9 mouse cellular contexts compared by ENCODE assay signal in the genomic region with DNA sequence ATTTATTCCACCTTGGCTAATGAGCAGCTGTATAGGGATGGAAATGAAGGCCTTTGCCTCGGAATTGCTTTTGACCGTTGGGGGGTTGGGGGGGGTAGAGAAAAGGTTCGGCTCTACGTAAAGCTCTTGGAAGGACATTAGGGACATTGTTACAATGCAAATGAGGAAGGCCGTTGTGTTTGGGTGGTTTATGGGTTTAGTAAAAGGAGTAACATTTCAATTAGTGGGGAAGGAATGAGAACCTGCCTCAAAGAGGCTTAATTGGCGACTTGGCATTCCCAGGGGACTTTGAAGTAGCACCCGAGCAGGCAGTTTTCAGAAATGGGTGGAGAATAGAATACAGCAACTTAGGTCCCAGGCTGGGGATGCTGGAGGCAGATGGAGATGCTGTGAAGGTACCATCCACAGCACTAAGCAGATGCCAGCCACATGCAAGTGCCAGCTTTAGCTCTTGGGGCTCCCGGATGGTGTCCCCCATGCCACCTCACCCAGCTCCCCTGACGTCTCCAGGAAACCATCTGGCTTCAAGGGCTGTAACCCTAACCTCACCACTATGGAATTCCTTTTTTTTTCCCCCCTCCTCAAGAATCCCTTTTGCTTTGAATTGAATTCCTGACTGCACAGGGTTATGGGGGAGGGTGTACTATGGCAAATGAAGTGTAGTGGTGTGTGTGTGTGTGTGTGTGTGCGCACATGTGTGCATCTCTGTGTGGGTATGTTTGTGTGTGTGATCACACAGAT.
DNase-seq lines count a peak whose midpoint lies in the region; ATAC-seq lines count a peak whose summit lies in the region.
"Had no signal": no experiment of that assay in that cellular context is flagged by ENCODE, and none has a peak within 500 bp of the region (broad histone marks: within the 10 kb centered on the region; RNA-seq: fewer than 3 reads in every experiment).

No protein-coding gene starts in this region.

- intact Hi-C loops in heart, postnatal 10 days (cut with DNase I): loop anchor here (5.0 kb wide), 2 partner anchors 151 to 179 kb away; a partner anchor contains a TSS

- DNase-seq in kidney, postnatal 4 days: no peak
- no peak for DNase-seq in cerebellum, adult 8-10 months
- no peak for DNase-seq in B cell, adult 2 months
- DNase-seq in heart, postnatal 10 days: no peak
- DNase-seq: kidney, adult 11 months had no signal

- peaks cover 45% of the 10 kb centered on the region for H3K4me1 ChIP-seq in kidney, embryonic 15.5 days
- peaks cover 56% of the 10 kb centered on the region for H3K4me1 ChIP-seq in embryonic facial prominence, embryonic 13.5 days
- peaks cover 22% of the 10 kb centered on the region for H3K4me1 ChIP-seq in hindbrain, embryonic 16.5 days (ENCODE audit: control insufficient read depth, insufficient read depth, low read depth, low read length)
- peaks cover 33% of the 10 kb centered on the region for H3K4me1 ChIP-seq in neural tube, embryonic 13.5 days (replicated peaks)

- H3K27ac ChIP-seq in kidney, embryonic 15.5 days: no peak overlapping the region
- no peak overlapping the region for H3K27ac ChIP-seq in embryonic facial prominence, embryonic 13.5 days
- no peak overlapping the region for H3K27ac ChIP-seq in hindbrain, embryonic 16.5 days (ENCODE audit: low read depth, low read length)
- 0 out of 2 replicates have a peak overlapping the region, but pooled peaks have one; percentile 42 for H3K27ac ChIP-seq in neural tube, embryonic 13.5 days (replicated peaks)

- peaks cover 25% of the 10 kb centered on the region for H3K27me3 ChIP-seq in kidney, embryonic 15.5 days
- no peaks in the 10 kb centered on the region; the same call in 1 of the 2 replicates for H3K27me3 ChIP-seq in embryonic facial prominence, embryonic 13.5 days
- no peaks in the 10 kb centered on the region; the same call in 1 of the 2 replicates for H3K27me3 ChIP-seq in hindbrain, embryonic 16.5 days (replicated peaks; ENCODE audit: control insufficient read depth, insufficient read depth, low read length)
- peaks cover 57% of the 10 kb centered on the region for H3K27me3 ChIP-seq in neural tube, embryonic 13.5 days

- peak; percentile 33; the same call in 1 of the 2 replicates for ATAC-seq in kidney, embryonic 15.5 days (replicated peaks; ENCODE audit: low FRiP score)
- peak; percentile 64; the same call in 1 of the 2 replicates for ATAC-seq in embryonic facial prominence, embryonic 13.5 days (ENCODE audit: insufficient number of reproducible peaks, insufficient read depth, low FRiP score, low TSS enrichment, low read depth)
- peak; percentile 63 for ATAC-seq in hindbrain, embryonic 16.5 days
- peak; percentile 77 for ATAC-seq in neural tube, embryonic 13.5 days (ENCODE audit: low read depth)

- H3K9me3 ChIP-seq in kidney, embryonic 15.5 days (replicated peaks): no peaks in the 10 kb centered on the region
- H3K9me3 ChIP-seq in embryonic facial prominence, embryonic 13.5 days: no peaks in the 10 kb centered on the region
- no peaks in the 10 kb centered on the region for H3K9me3 ChIP-seq in hindbrain, embryonic 16.5 days (ENCODE audit: control insufficient read depth, low read length)
- H3K9me3 ChIP-seq in neural tube, embryonic 13.5 days: no peaks in the 10 kb centered on the region

- 31% methylated on average over 10 of the region's 10 CpGs for WGBS in kidney, embryonic 15.5 days
- 14% methylated on average over 10 of the region's 10 CpGs for WGBS in embryonic facial prominence, embryonic 13.5 days
- 15% methylated on average over 10 of the region's 10 CpGs for WGBS in hindbrain, embryonic 16.5 days
- WGBS in neural tube, embryonic 13.5 days: 8% methylated on average over 10 of the region's 10 CpGs

- no peak overlapping the region for H3K4me3 ChIP-seq in kidney, embryonic 15.5 days (replicated peaks)
- no peak overlapping the region for H3K4me3 ChIP-seq in embryonic facial prominence, embryonic 13.5 days
- H3K4me3 ChIP-seq in hindbrain, embryonic 16.5 days (ENCODE audit: low read length): no peak overlapping the region
- H3K4me3 ChIP-seq in neural tube, embryonic 13.5 days: no peak overlapping the region

- no peaks in the 10 kb centered on the region for H3K36me3 ChIP-seq in kidney, embryonic 15.5 days
- H3K36me3 ChIP-seq in embryonic facial prominence, embryonic 13.5 days: no peaks in the 10 kb centered on the region
- no peaks in the 10 kb centered on the region for H3K36me3 ChIP-seq in hindbrain, embryonic 16.5 days (ENCODE audit: control insufficient read depth, insufficient read depth, low read length)
- H3K36me3 ChIP-seq in neural tube, embryonic 13.5 days: no peaks in the 10 kb centered on the region

- no peak overlapping the region for H3K4me2 ChIP-seq in kidney, embryonic 15.5 days
- H3K4me2 ChIP-seq in embryonic facial prominence, embryonic 13.5 days: no peak overlapping the region
- H3K4me2 ChIP-seq in hindbrain, embryonic 16.5 days (ENCODE audit: low read length): no peak overlapping the region
- H3K4me2 ChIP-seq in neural tube, embryonic 13.5 days: no peak overlapping the region

- no peak overlapping the region for H3K9ac ChIP-seq in kidney, embryonic 15.5 days
- H3K9ac ChIP-seq in embryonic facial prominence, embryonic 13.5 days: no peak overlapping the region
- H3K9ac ChIP-seq in hindbrain, embryonic 16.5 days (ENCODE audit: low read depth, low read length): no peak overlapping the region
- no peak overlapping the region for H3K9ac ChIP-seq in neural tube, embryonic 13.5 days
